Mouse (Mus musculus): ENCODE measurements around the gene Cryaa.

- TF ChIP-seq POLR2A (IDR thresholded peaks at IDR 0.05; ENCODE audit: borderline replicate concordance, low read depth, low read length) (no peak), CTCF (IDR thresholded peaks at IDR 0.05; ENCODE audit: low read depth, low read length) (no peak)
Observed at GRCm38 (mm10) chr17:31688112-31688511, 10.5 kb downstream of the Cryaa start.

Data from bone marrow macrophage, adult 2 months (primary cell).